Mouse (Mus musculus) hindbrain, embryonic 15.5 days (tissue): ENCODE data around the gene Uqcr11. TPM values are rescaled to one million over a fixed set of nuclear protein-coding genes. Genes with fewer than 3 reads are reported as not detected.

ENCODE experiments used
- ATAC-seq: fragments of 200-750 bp; cut with Nextera tagmentation; 2 replicates; pipeline ENCODE4 v1.8.0; 2017; ENCODE audit warnings: low read depth, moderate number of reproducible peaks, moderate TSS enrichment; ENCODE audit not compliant: low FRiP score
- H3K27ac ChIP-seq: fragments of 300-500 bp; sonication (generic); replicated peaks from 2 replicates; pipeline ENCODE4 v1.5.1; 2015; ENCODE audit warnings: mild to moderate bottlenecking, inconsistent platforms
- H3K27me3 ChIP-seq: fragments of 300-500 bp; sonication (generic); 2 replicates; pipeline ENCODE4 v1.6.1; 2015; ENCODE audit warnings: control low read depth, inconsistent platforms
- H3K36me3 ChIP-seq: fragments of 300-500 bp; sonication (generic); 2 replicates; pipeline ENCODE4 v1.6.1; 2015; ENCODE audit warnings: control low read depth, inconsistent platforms
- H3K4me1 ChIP-seq: fragments of 300-500 bp; sonication (generic); replicated peaks from 2 replicates; pipeline ENCODE4 v1.6.1; 2015; ENCODE audit warnings: control low read depth, inconsistent platforms
- H3K4me2 ChIP-seq: fragments of 300-500 bp; sonication (generic); 2 replicates; pipeline ENCODE4 v1.6.1; 2015; ENCODE audit warnings: moderate library complexity, mild to moderate bottlenecking, inconsistent platforms
- H3K4me3 ChIP-seq: fragments of 300-500 bp; sonication (generic); 2 replicates; pipeline ENCODE4 v1.5.1; 2015; ENCODE audit warnings: mild to moderate bottlenecking, inconsistent platforms
- H3K9ac ChIP-seq: fragments of 300-500 bp; sonication (generic); 2 replicates; pipeline ENCODE4 v1.6.1; 2015; ENCODE audit warnings: inconsistent platforms
- H3K9me3 ChIP-seq: fragments of 300-500 bp; sonication (generic); 2 replicates; pipeline ENCODE4 v1.6.1; 2016; ENCODE audit warnings: control low read depth, inconsistent platforms
- WGBS: fragments of 180-500 bp; shearing (Covaris S2); methylation state at CpG from one replicate; pipeline ENCODE4 v1.1.7; 2015; 5-methylcytosine and 5-hydroxymethylcytosine counted together
- microRNA-seq: library from miRNA; unstranded; fragments of <30 nt; microRNA quantifications from one replicate; pipeline ENCODE4, GENCODE M21; 2016
- polyA plus RNA-seq: library from polyadenylated mRNA; unstranded; fragments of >200 nt; fragmentation: Nextera tagmentation; extraction: Ambion mirVana; gene quantifications from 2 replicates; pipeline ENCODE4 v1.2.1, GENCODE M21; 2015

Gene Uqcr11
- polyA plus RNA-seq, 1 experiment from 2014 or later: 711 TPM

- peak overlapping the region; percentile 39 for H3K4me3 ChIP-seq
- WGBS: 6% methylated on average over 31 of the region's 31 CpGs
- H3K36me3 ChIP-seq: no peaks in the 10 kb centered on the region
- peaks cover 66% of the 10 kb centered on the region for H3K27me3 ChIP-seq
- H3K4me2 ChIP-seq: peak overlapping the region; percentile 73
- H3K9me3 ChIP-seq: no peaks in the 10 kb centered on the region
- ATAC-seq: peak; percentile 73
- no peak overlapping the region for H3K27ac ChIP-seq
- H3K9ac ChIP-seq: peak overlapping the region; percentile 32
- H3K4me1 ChIP-seq: peaks cover 29% of the 10 kb centered on the region
These were observed 48.5 kb downstream of the Uqcr11 start for GRCm38 (mm10) chr10:80357994-80358639.

GRCm38 (mm10) chr10:80357336-80357735 is 49.3 kb downstream of the Uqcr11 start:
- Histone ChIP-seq H3K27me3 (peaks cover 74% of the 10 kb centered on the region), H3K9ac (peak overlapping the region; percentile 32; the same call in 1 of the 2 replicates), H3K27ac (no peak overlapping the region), H3K4me2 (peak overlapping the region; percentile 73), H3K4me3 (peak overlapping the region; percentile 40), H3K4me1 (peaks cover 29% of the 10 kb centered on the region), H3K9me3 (no peaks in the 10 kb centered on the region), H3K36me3 (no peaks in the 10 kb centered on the region)
- 37% methylated on average over 7 of the region's 7 CpGs for WGBS
- no peak; the same call in 1 of the 2 replicates for ATAC-seq

DNA sequence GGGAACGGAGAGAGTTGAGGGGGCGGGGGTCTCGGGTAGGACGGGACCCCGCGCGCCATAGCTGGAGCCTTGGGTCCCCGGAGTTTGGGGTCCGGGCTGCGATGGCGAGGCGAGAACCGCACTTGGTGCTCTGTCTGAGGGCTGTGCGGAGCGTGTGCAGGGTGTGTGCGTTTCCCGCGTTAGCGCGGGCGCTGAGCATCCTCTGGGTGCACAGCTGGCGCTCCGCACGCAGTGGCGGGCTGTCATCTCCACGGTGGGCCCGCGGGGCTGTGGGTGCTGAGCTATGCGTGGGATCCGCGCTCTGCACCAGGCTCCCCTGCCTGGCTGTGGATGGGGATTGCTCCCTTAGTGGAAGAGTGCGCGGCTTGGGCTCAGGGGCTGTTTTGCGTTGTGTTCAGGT is 49.9 kb downstream of the Uqcr11 start:
- H3K27ac ChIP-seq: no peak overlapping the region
- no peaks in the 10 kb centered on the region for H3K9me3 ChIP-seq
- peaks cover 80% of the 10 kb centered on the region for H3K27me3 ChIP-seq
- peaks cover 29% of the 10 kb centered on the region for H3K4me1 ChIP-seq
- WGBS: 1% methylated on average over 34 of the region's 34 CpGs
- H3K9ac ChIP-seq: peak overlapping the region; percentile 25
- no peaks in the 10 kb centered on the region for H3K36me3 ChIP-seq
- H3K4me3 ChIP-seq: peak overlapping the region; percentile 40
- peak overlapping the region; percentile 73 for H3K4me2 ChIP-seq
- ATAC-seq: no peak

DNA sequence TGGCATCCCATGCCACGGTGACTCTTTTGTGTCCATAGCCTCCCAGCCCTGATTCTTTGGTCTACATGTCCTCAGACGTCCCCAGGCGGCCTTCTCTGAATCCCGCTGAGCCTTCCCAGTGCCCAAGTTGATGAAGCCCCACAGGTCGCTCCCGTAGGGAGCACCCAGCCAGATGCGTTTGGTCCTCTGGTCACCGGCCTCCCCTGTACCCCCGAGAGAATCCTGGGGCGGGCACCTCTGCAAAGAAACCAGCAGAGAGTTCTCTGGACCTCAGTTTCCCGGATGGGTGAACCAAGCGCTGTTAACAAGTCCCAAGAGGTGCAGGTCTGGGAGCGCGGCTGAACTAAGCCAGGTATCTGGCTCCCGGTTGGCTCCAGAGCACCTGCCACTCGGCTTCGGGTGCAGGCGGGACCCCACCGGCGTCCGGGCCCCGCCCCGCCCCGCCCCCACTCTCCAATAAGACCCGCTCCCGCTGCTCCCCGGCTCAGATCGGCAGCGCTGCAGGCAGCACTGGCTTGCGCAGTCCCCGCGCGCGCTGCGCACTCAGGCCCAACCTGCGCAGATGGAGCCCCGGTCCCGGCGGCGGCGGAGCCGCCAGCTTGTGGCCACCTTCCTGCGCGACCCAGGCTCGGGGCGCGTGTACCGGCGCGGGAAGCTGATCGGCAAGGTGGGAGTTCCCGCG is 50.5 kb downstream of the Uqcr11 start, which contains the start of gene Plk5:
Gene Plk5, plus strand, starts transcription at position 459 of the 682 bp plus-strand sequence.
- ATAC-seq: no peak

DNA sequence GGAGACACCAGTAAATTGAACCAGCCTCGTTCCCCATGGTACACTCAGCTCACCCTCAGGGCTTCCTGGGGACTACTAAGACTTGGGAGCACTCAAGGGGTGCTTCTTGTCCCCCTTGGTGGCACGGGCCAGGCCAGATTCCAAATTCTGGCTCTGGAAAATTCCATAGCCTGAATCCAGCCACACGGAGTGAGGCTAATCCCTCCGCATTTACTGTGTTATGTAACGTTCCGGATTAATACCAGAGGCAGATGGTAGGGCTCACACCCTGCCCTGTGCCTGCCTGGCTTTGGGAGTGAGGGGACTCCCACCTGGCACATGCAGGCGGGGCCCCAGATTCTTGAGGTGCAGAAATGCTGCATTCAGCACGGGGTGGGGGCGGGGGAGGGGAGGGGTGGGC is 51.2 kb downstream of the Uqcr11 start:
- peaks cover 29% of the 10 kb centered on the region for H3K4me1 ChIP-seq
- peaks cover 93% of the 10 kb centered on the region for H3K27me3 ChIP-seq
- H3K9ac ChIP-seq: no peak overlapping the region
- H3K27ac ChIP-seq: no peak overlapping the region
- no peaks in the 10 kb centered on the region for H3K36me3 ChIP-seq
- ATAC-seq: no peak
- H3K9me3 ChIP-seq: no peaks in the 10 kb centered on the region
- H3K4me2 ChIP-seq: no peak overlapping the region
- H3K4me3 ChIP-seq: no peak overlapping the region
- 9% methylated on average over 9 of the region's 9 CpGs for WGBS

More for the DNA sequence above, 50.5 kb downstream of the Uqcr11 start, which contains the start of gene Plk5:
- Histone ChIP-seq H3K9ac (peak within 1 kb of the TSS; percentile 25), H3K9me3 (no peaks in the 10 kb centered on the region), H3K4me3 (peak within 1 kb of the TSS; percentile 40), H3K27me3 (peaks cover 86% of the 10 kb centered on the region), H3K27ac (no peak within 1 kb of the TSS), H3K4me1 (peaks cover 29% of the 10 kb centered on the region), H3K36me3 (no peaks in the 10 kb centered on the region), H3K4me2 (peak within 1 kb of the TSS; percentile 73)
- WGBS: under 1% methylated on average over 47 of the region's 53 CpGs

Small RNA genes lying within 50 kb of the gene (microRNA-seq; reads per million reads assigned to microRNA genes)
- gene Gm22721: not detected

Other genes starting within 250 kb of the Uqcr11 start
- gene Cirbp, start 240.8 kb downstream of the Uqcr11 start, polyA plus RNA-seq: 295 and 319 TPM in 2 replicates
- 10.1 and 12.7 TPM in 2 replicates for gene 1600002K03Rik, start 233.9 kb downstream of the Uqcr11 start, polyA plus RNA-seq
- gene Efna2, start 227.3 kb downstream of the Uqcr11 start, polyA plus RNA-seq: 29.1 and 33.6 TPM in 2 replicates
- gene Mum1, start 180.4 kb downstream of the Uqcr11 start, polyA plus RNA-seq: 36.5 and 38.6 TPM in 2 replicates
- 311 and 321 TPM in 2 replicates for gene Ndufs7, start 157.7 kb downstream of the Uqcr11 start, polyA plus RNA-seq
- gene Gamt, start 145.8 kb downstream of the Uqcr11 start, polyA plus RNA-seq: 24.6 and 28.1 TPM in 2 replicates
- 46.9 and 51.3 TPM in 2 replicates for gene Dazap1, start 145.3 kb downstream of the Uqcr11 start, polyA plus RNA-seq
- gene Rps15, start 114.4 kb downstream of the Uqcr11 start, polyA plus RNA-seq: 551 and 587 TPM in 2 replicates
- 175 and 181 TPM in 2 replicates for gene Apc2, start 110.9 kb downstream of the Uqcr11 start, polyA plus RNA-seq
- gene 2310011J03Rik, start 86.3 kb downstream of the Uqcr11 start, polyA plus RNA-seq: 29.8 and 30.1 TPM in 2 replicates
- gene Pcsk4, start 77.3 kb downstream of the Uqcr11 start, polyA plus RNA-seq: 6.1 and 6.7 TPM in 2 replicates
- 5.7 and 7.1 TPM in 2 replicates for gene Reep6, start 76.9 kb downstream of the Uqcr11 start, polyA plus RNA-seq
- gene Adamtsl5, start 58.4 kb downstream of the Uqcr11 start, polyA plus RNA-seq: 0.76 and 1.2 TPM in 2 replicates
- gene Plk5, start 50.4 kb downstream of the Uqcr11 start, polyA plus RNA-seq: 6.1 and 6.4 TPM in 2 replicates
- 18.9 and 19.2 TPM in 2 replicates for gene Mex3d, start 19.2 kb downstream of the Uqcr11 start, polyA plus RNA-seq
- gene Mbd3, start 7.3 kb downstream of the Uqcr11 start, polyA plus RNA-seq: 213 and 229 TPM in 2 replicates
- 52.5 and 54.7 TPM in 2 replicates for gene Tcf3, start 26.8 kb upstream of the Uqcr11 start, polyA plus RNA-seq
- 1.6 and 1.7 TPM in 2 replicates for gene Onecut3, start 88.0 kb upstream of the Uqcr11 start, polyA plus RNA-seq
- gene Atp8b3, start 132.3 kb upstream of the Uqcr11 start, polyA plus RNA-seq: 1.2 and 1.5 TPM in 2 replicates
- gene Rexo1, start 154.7 kb upstream of the Uqcr11 start, polyA plus RNA-seq: 30.0 and 33.7 TPM in 2 replicates
- gene Klf16, start 170.5 kb upstream of the Uqcr11 start, polyA plus RNA-seq: 6.3 and 6.7 TPM in 2 replicates
- 134 and 159 TPM in 2 replicates for gene Abhd17a, start 183.5 kb upstream of the Uqcr11 start, polyA plus RNA-seq
- gene Scamp4, start 196.0 kb upstream of the Uqcr11 start, polyA plus RNA-seq: 64.2 and 71.6 TPM in 2 replicates
- gene Adat3, start 196.1 kb upstream of the Uqcr11 start, polyA plus RNA-seq: 4.8 and 5.4 TPM in 2 replicates
- gene Gm49322, start 199.2 kb upstream of the Uqcr11 start, polyA plus RNA-seq: 3.4 and 4.1 TPM in 2 replicates
- 109 and 127 TPM in 2 replicates for gene Csnk1g2, start 216.0 kb upstream of the Uqcr11 start, polyA plus RNA-seq